Mouse (Mus musculus) limb, embryonic 15.5 days (tissue): ENCODE measurements around the gene Mlh3. TPM values are rescaled to one million over a fixed set of nuclear protein-coding genes. Genes with fewer than 3 reads are reported as not detected.

Experiments used
- ATAC-seq: fragments of 200-750 bp; cut with Nextera tagmentation; 2 replicates; pipeline ENCODE4 v1.8.0; 2017; ENCODE audit warnings: low read depth, moderate TSS enrichment; ENCODE audit not compliant: insufficient number of reproducible peaks, low FRiP score, low TSS enrichment
- H3K27ac ChIP-seq: fragments of 300-500 bp; sonication (generic); 2 replicates; pipeline ENCODE4 v1.5.1; 2015; ENCODE audit warnings: moderate library complexity, mild to moderate bottlenecking, inconsistent platforms
- H3K27me3 ChIP-seq: fragments of 300-500 bp; sonication (generic); 2 replicates; pipeline ENCODE4 v1.6.1; 2015; ENCODE audit warnings: inconsistent platforms
- H3K36me3 ChIP-seq: fragments of 300-500 bp; sonication (generic); 2 replicates; pipeline ENCODE4 v1.6.1; 2015; ENCODE audit warnings: inconsistent platforms
- H3K4me1 ChIP-seq: fragments of 300-500 bp; sonication (generic); 2 replicates; pipeline ENCODE4 v1.6.1; 2015; ENCODE audit warnings: inconsistent platforms
- H3K4me2 ChIP-seq: fragments of 300-500 bp; sonication (generic); 2 replicates; pipeline ENCODE4 v1.6.1; 2015; ENCODE audit warnings: mild to moderate bottlenecking, inconsistent platforms
- H3K4me3 ChIP-seq: fragments of 300-500 bp; sonication (generic); 2 replicates; pipeline ENCODE4 v1.5.1; 2015; ENCODE audit warnings: mild to moderate bottlenecking, inconsistent platforms
- H3K9ac ChIP-seq: fragments of 300-500 bp; sonication (generic); 2 replicates; pipeline ENCODE4 v1.6.1; 2015; ENCODE audit warnings: inconsistent platforms
- H3K9me3 ChIP-seq: fragments of 300-500 bp; sonication (generic); 2 replicates; pipeline ENCODE4 v1.6.1; 2016; ENCODE audit warnings: inconsistent platforms
- WGBS: fragments of 180-500 bp; shearing (Covaris S2); methylation state at CpG from one replicate; pipeline ENCODE4 v1.1.7; 2015; 5-methylcytosine and 5-hydroxymethylcytosine counted together
- polyA plus RNA-seq: library from polyadenylated mRNA; unstranded; fragments of >200 nt; fragmentation: Nextera tagmentation; extraction: Ambion mirVana; gene quantifications from 2 replicates; pipeline ENCODE4 v1.2.1, GENCODE M21; 2015

Gene Mlh3
- polyA plus RNA-seq, 1 experiment from 2014 or later: 9.4 TPM

DNA sequence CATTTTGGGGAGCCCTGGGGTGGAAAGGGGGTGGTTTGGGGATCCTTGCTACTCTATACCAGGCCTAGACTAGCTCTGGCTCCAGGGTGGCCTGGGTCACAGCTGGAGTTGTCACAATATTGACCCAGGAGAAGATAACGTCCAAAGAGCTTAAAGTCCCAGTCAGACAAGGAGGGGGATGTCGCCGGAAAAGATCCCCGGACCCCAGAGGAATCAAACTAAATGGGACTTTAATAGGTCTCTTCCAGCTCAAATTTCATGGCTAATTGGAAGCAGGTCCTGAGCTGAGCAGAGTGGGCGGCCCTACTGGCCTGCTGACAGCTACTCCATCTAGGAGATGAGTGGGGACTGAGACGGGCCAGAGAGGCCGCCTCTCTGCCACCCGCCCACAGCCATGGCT lies 72.5 kb downstream of the Mlh3 start:
- Histone ChIP-seq H3K27me3 (no peaks in the 10 kb centered on the region), H3K4me3 (no peak overlapping the region), H3K36me3 (no peaks in the 10 kb centered on the region), H3K9me3 (no peaks in the 10 kb centered on the region), H3K4me2 (no peak overlapping the region), H3K9ac (no peak overlapping the region), H3K4me1 (peaks cover 48% of the 10 kb centered on the region), H3K27ac (no peak overlapping the region)
- WGBS: 25% methylated on average over 8 of the region's 8 CpGs
- no peak for ATAC-seq

DNA sequence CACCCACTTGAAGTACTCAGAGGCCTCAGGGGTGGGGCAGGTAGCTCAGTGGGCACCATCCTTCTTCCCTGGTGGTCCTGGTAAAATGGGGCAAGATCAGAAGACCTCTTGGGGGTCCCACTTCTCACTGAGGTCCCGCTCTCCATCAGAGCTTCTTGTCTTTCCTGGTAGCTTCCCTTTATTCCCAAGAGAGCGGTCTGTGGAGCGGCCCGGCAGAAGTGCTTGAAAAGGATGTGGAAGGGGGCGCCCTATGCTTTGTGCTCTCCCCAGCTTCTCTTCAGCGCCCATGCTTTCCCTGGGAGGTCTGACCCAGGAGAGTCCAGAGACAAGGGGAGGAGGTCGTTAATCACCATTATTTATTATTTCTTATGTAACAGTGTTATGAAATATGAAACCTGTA lies 73.0 kb downstream of the Mlh3 start:
- no peak for ATAC-seq
- Histone ChIP-seq H3K27ac (no peak overlapping the region), H3K27me3 (no peaks in the 10 kb centered on the region), H3K9ac (no peak overlapping the region), H3K4me2 (no peak overlapping the region), H3K36me3 (no peaks in the 10 kb centered on the region), H3K9me3 (no peaks in the 10 kb centered on the region), H3K4me1 (peaks cover 53% of the 10 kb centered on the region), H3K4me3 (no peak overlapping the region)
- 71% methylated on average over 7 of the region's 7 CpGs for WGBS

DNA sequence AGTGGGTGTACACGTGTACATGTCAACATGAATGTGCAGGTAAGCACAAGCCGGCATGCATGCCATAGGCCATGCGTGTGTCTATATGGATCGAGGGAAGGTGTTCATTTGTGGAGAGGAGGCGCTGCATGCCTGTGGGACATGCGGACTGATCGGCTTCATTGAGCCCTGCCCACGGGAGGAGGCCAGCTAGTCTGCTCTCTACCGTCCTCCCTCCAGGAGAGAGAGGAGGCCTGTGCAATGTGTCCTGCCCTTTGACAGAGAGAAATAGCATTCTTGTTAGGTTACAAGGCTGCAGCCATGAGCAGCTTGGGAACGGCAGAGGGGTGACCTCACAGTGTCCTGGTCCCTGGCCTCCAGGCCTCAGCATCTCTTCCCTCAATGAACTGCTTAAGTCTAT lies 74.2 kb downstream of the Mlh3 start:
- Histone ChIP-seq H3K27me3 (no peaks in the 10 kb centered on the region), H3K4me3 (no peak overlapping the region), H3K9ac (no peak overlapping the region), H3K4me2 (no peak overlapping the region), H3K27ac (no peak overlapping the region), H3K4me1 (peaks cover 45% of the 10 kb centered on the region), H3K36me3 (no peaks in the 10 kb centered on the region), H3K9me3 (no peaks in the 10 kb centered on the region)
- no peak for ATAC-seq
- 82% methylated on average over 10 of the region's 10 CpGs for WGBS

DNA sequence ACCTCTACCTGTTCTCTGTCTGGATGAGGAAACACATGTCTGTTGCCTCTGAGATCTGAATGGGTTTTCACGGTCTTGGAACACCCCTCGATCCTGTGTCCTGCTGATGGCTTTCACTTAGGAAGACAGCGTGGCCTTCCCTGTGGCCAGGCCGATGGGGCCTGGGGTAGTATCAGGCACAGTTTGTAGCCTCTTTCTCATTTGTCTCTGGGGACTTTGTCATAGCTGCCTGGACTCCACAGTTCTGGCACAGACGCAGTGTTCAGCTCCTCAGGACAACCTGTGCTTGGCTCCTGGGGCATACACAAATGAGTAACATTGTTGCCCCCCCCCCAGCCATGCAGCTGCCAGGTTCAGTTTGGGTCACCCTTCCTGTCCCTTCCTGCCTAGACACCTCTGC lies 75.3 kb downstream of the Mlh3 start:
- Histone ChIP-seq H3K27me3 (no peaks in the 10 kb centered on the region), H3K36me3 (no peaks in the 10 kb centered on the region), H3K9ac (no peak overlapping the region), H3K9me3 (no peaks in the 10 kb centered on the region), H3K4me2 (no peak overlapping the region), H3K4me3 (no peak overlapping the region), H3K27ac (no peak overlapping the region), H3K4me1 (peaks cover 37% of the 10 kb centered on the region)
- 70% methylated on average over 5 of the region's 5 CpGs for WGBS
- 0 out of 2 replicates have a peak, but pooled peaks have one; percentile 2 for ATAC-seq

DNA sequence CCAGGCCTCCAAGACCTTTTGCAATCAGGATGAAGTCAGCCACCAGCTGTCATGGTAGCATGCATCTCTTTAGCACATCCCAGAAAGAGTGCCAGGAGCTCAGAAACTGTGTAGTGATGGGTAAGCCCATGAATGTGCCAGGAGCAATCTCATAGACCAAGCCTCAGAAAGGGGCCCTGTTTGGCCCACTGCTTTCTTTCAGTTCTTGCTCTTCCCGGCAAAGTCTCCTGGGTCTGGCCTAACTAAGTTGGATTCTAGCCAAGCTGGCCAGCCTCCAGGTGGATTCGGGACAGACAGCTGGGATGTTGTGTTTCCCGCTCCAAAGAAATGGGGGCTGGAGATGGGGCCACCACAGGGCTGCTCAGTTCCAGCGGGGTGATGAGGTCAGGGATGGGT lies 75.8 kb downstream of the Mlh3 start:
- peak; percentile 10; the same call in 1 of the 2 replicates for ATAC-seq

DNA sequence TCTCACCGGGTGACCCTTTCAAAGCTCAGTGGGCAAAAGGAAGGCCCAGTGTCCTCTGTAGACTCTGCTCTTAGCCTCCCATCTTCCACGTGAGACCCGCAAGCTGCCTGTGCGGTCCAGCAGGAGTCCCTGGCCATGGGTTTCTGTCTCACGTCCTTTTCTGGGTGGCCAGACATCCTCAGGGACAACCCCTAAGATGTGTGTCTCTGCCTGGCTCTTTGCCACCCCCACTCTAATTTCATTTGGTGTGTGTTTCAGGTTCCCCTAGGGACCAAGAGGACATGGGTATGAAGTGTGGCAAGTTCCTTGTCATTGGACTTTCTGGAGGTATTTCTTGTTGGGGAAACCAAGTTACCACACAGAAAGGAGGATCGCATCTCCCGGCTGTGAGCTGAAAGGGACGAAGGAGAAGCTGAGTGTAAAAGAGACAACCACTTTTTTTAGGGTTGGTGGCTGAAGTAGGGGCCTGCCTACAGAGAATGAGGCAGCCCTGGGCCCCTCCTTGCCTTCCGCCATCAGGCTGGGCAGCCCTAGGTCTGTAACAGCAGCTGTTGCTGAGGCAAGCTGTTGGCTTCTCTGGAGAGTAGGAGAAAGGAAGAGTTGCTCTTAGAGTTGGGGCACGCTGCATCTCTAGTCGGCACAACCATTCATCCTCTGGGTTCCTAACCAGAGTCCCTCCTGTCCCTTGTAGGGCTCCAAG lies 76.3 kb downstream of the Mlh3 start:
- no peak overlapping the region for H3K9ac ChIP-seq
- H3K9me3 ChIP-seq: no peaks in the 10 kb centered on the region
- no peak overlapping the region for H3K4me2 ChIP-seq
- no peak for ATAC-seq
- H3K4me3 ChIP-seq: no peak overlapping the region
- no peaks in the 10 kb centered on the region for H3K36me3 ChIP-seq
- H3K27me3 ChIP-seq: no peaks in the 10 kb centered on the region
- peak overlapping the region; percentile 50 for H3K27ac ChIP-seq
- WGBS: 78% methylated on average over 11 of the region's 11 CpGs
- peaks cover 37% of the 10 kb centered on the region for H3K4me1 ChIP-seq

More for the DNA sequence above, 75.8 kb downstream of the Mlh3 start:
- peaks cover 37% of the 10 kb centered on the region for H3K4me1 ChIP-seq
- H3K27ac ChIP-seq: peak overlapping the region; percentile 50
- H3K4me2 ChIP-seq: no peak overlapping the region
- no peaks in the 10 kb centered on the region for H3K36me3 ChIP-seq
- no peak overlapping the region for H3K4me3 ChIP-seq
- no peaks in the 10 kb centered on the region for H3K9me3 ChIP-seq
- no peak overlapping the region for H3K9ac ChIP-seq
- H3K27me3 ChIP-seq: no peaks in the 10 kb centered on the region
- WGBS: 15% methylated on average over 4 of the region's 4 CpGs

DNA sequence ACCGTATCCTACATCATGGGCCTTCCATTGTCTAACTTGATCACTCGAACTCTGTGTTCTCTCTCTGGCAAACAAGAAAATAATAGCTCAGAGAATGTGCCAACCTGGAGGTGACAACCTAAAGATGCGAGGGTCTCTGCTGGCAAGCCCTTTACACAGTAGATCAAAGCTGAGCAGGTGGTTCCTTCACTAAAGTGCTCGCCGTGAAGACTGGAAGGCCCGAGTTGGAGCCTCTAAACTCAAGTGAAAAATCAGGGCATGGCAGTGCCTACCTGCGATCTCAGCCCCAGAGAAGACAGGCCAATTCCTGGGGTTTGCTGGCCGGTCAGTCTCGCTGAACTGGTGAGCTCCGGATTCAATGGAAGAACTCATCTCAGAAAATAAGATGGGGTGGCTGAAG lies 77.3 kb downstream of the Mlh3 start:
- no peak for ATAC-seq
- H3K36me3 ChIP-seq: no peaks in the 10 kb centered on the region
- H3K4me3 ChIP-seq: no peak overlapping the region
- no peaks in the 10 kb centered on the region for H3K27me3 ChIP-seq
- no peak overlapping the region for H3K27ac ChIP-seq
- H3K4me2 ChIP-seq: no peak overlapping the region
- WGBS: 80% methylated on average over 10 of the region's 10 CpGs
- no peak overlapping the region for H3K9ac ChIP-seq
- no peaks in the 10 kb centered on the region for H3K9me3 ChIP-seq
- peaks cover 36% of the 10 kb centered on the region for H3K4me1 ChIP-seq

DNA sequence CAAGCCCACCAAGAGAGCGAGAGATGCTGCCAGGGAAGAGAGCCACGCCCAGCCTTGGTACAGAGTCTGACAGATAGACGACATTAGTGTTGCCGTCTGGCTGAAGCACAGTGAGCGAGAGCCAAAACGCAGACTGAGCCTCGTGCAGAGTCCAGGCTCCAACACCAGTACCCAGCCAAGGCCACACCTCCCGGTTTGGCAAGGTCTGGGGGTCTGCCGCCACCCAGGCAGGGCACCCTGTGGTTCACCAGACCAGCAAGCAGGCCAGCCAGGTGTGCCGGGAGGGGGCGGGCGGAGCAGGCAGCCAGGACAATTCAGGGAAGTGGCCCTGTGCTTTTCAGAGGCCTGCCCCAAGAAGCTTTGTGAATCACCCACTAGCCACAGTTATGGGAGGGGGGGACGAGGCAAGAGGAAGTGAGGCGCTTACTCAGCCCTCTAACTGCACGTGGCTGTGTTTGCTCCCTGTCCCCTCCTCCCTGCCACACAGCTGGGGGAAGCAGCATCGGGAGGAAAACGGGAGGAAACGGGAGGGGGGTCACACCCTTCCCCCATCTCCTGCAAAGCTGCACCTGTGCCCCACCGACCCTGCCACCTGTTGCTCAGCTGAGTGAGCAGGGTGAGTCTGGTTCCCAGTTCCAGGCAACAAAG lies 77.8 kb downstream of the Mlh3 start:
- no peak for ATAC-seq
- WGBS: 19% methylated on average over 19 of the region's 19 CpGs
- Histone ChIP-seq H3K27me3 (no peaks in the 10 kb centered on the region), H3K27ac (peak overlapping the region; percentile 22; the same call in 1 of the 2 replicates), H3K9ac (no peak overlapping the region), H3K36me3 (no peaks in the 10 kb centered on the region), H3K9me3 (no peaks in the 10 kb centered on the region), H3K4me1 (peaks cover 31% of the 10 kb centered on the region), H3K4me2 (no peak overlapping the region), H3K4me3 (no peak overlapping the region)

DNA sequence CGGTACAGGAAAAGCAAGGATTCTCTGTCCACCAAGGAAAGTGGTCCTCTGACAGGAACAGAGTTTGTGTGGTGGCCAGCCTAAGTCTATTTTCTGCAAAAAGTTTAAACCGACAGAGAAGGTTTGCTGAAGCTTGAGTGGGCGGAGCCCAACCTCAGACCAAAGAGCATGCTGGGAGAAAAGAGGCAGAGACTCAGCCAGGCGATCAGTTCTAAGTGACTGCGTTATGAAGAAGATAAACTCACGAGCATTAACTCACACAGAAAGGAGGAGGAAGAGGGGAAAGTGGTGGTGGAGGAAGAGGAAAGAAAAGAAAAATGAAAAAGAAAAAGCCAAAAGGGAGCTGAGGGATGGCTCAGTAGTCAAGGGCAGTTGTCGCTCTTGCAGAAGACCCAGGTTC lies 80.1 kb downstream of the Mlh3 start:
- H3K4me3 ChIP-seq: no peak overlapping the region
- H3K4me1 ChIP-seq: peaks cover 33% of the 10 kb centered on the region
- 79% methylated on average over 7 of the region's 7 CpGs for WGBS
- no peak overlapping the region for H3K9ac ChIP-seq
- H3K36me3 ChIP-seq: no peaks in the 10 kb centered on the region
- H3K27ac ChIP-seq: no peak overlapping the region
- no peaks in the 10 kb centered on the region for H3K9me3 ChIP-seq
- H3K4me2 ChIP-seq: no peak overlapping the region
- ATAC-seq: no peak
- no peaks in the 10 kb centered on the region for H3K27me3 ChIP-seq

DNA sequence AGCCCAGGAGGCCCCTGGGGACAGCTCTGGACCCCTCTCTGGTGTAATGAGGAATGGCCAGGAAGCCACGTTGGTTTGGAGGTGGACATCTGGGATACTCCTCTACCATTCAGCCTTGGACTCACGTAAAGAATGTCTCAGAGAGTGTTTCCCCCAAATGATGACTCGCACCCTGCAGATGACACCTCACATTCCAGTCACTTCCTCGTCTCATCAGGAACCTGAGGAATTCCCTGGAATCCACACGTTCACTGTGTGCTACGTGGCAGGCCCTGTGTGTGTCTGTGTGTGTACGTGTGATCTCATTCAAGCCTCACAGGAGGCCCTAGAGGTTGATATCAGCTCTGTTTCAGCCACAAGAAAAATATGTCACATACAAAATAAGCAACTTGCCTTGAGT lies 84.0 kb downstream of the Mlh3 start:
- Histone ChIP-seq H3K27me3 (no peaks in the 10 kb centered on the region), H3K4me3 (no peak overlapping the region), H3K4me1 (peaks cover 19% of the 10 kb centered on the region), H3K9ac (no peak overlapping the region), H3K36me3 (no peaks in the 10 kb centered on the region), H3K4me2 (no peak overlapping the region), H3K27ac (no peak overlapping the region), H3K9me3 (no peaks in the 10 kb centered on the region)
- ATAC-seq: no peak
- 46% methylated on average over 7 of the region's 7 CpGs for WGBS

DNA sequence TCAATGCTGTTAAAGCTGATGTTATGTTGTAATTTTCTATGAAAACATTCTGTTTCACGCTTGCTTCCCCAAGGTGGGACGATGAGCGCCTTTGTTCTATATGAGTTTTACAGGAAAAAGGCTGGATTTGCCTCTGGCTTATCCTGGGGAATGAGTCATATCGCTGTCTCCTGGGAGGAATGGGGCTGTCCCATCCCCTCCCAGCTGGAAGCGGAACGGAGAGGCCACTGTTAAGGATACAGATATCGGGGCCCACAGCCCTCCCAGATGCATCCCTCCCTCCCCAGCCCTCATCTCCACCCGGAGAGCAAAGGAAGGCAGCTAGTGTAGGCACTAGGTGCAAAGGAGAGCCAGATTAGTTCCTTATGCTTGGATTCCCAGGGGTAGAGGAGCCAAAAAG lies 84.6 kb downstream of the Mlh3 start:
- H3K4me3 ChIP-seq: no peak overlapping the region
- H3K27me3 ChIP-seq: no peaks in the 10 kb centered on the region
- no peak overlapping the region for H3K27ac ChIP-seq
- H3K9me3 ChIP-seq: no peaks in the 10 kb centered on the region
- no peak overlapping the region for H3K9ac ChIP-seq
- 35% methylated on average over 8 of the region's 8 CpGs for WGBS
- ATAC-seq: no peak
- peaks cover 20% of the 10 kb centered on the region for H3K4me1 ChIP-seq
- H3K36me3 ChIP-seq: no peaks in the 10 kb centered on the region
- no peak overlapping the region for H3K4me2 ChIP-seq
